Comparison of ENCODE assay signal across 8 mouse cellular contexts in genomic region chr1:179960543-179960876, GRCm38 (mm10). TPM values are rescaled to one million over a fixed set of nuclear protein-coding genes. Genes with fewer than 3 reads are reported as not detected.
A peak's percentile ranks its signal among the peaks of the same experiment; 100 is the strongest.
DNase-seq lines count a peak whose midpoint lies in the region; ATAC-seq and TF ChIP-seq lines count a peak whose summit lies in the region.

No protein-coding gene starts in this region.

- peak overlapping the region; percentile 86 for H3K4me2 ChIP-seq in kidney, postnatal 0 days (ENCODE audit: low read length)
- H3K4me2 ChIP-seq in hindbrain, embryonic 16.5 days (ENCODE audit: low read length): peak overlapping the region; percentile 95
- H3K4me2 ChIP-seq in midbrain, embryonic 16.5 days (ENCODE audit: low read length): peak overlapping the region; percentile 89

- ATAC-seq in kidney, postnatal 0 days (replicated peaks; ENCODE audit: low FRiP score, low read depth): no peak
- ATAC-seq in hindbrain, embryonic 16.5 days: no peak
- no peak for ATAC-seq in midbrain, embryonic 16.5 days

- 0% methylated on average over 9 of the region's 9 CpGs for WGBS in kidney, postnatal 0 days
- under 1% methylated on average over 9 of the region's 9 CpGs for WGBS in hindbrain, embryonic 16.5 days
- WGBS in midbrain, embryonic 16.5 days: under 1% methylated on average over 9 of the region's 9 CpGs

- peak overlapping the region; percentile 96 for H3K9ac ChIP-seq in kidney, postnatal 0 days (ENCODE audit: low read depth, low read length)
- peak overlapping the region; percentile 99 for H3K9ac ChIP-seq in hindbrain, embryonic 16.5 days (ENCODE audit: low read depth, low read length)
- H3K9ac ChIP-seq in midbrain, embryonic 16.5 days (ENCODE audit: low read depth, low read length): peak overlapping the region; percentile 96

- TF ChIP-seq POLR2A in cortical plate, adult 2 months (IDR thresholded peaks at IDR 0.05; ENCODE audit: extremely low read depth, insufficient read depth, low read length): no peak

- H3K27me3 ChIP-seq in kidney, postnatal 0 days (ENCODE audit: insufficient read depth, low read length): no peaks in the 10 kb centered on the region
- no peaks in the 10 kb centered on the region for H3K27me3 ChIP-seq in hindbrain, embryonic 16.5 days (replicated peaks; ENCODE audit: control insufficient read depth, insufficient read depth, low read length)
- H3K27me3 ChIP-seq in midbrain, embryonic 16.5 days (ENCODE audit: control insufficient read depth, insufficient read depth, low read depth, low read length): no peaks in the 10 kb centered on the region

- no peaks in the 10 kb centered on the region for H3K9me3 ChIP-seq in kidney, postnatal 0 days (replicated peaks; ENCODE audit: low read length)
- no peaks in the 10 kb centered on the region for H3K9me3 ChIP-seq in hindbrain, embryonic 16.5 days (ENCODE audit: control insufficient read depth, low read length)
- H3K9me3 ChIP-seq in midbrain, embryonic 16.5 days (replicated peaks; ENCODE audit: control insufficient read depth, low read length, poor library complexity, severe bottlenecking): no peaks in the 10 kb centered on the region

- H3K36me3 ChIP-seq in kidney, postnatal 0 days (ENCODE audit: insufficient read depth, low read length): no peaks in the 10 kb centered on the region
- H3K36me3 ChIP-seq in hindbrain, embryonic 16.5 days (ENCODE audit: control insufficient read depth, insufficient read depth, low read length): no peaks in the 10 kb centered on the region
- H3K36me3 ChIP-seq in midbrain, embryonic 16.5 days (ENCODE audit: control insufficient read depth, insufficient read depth, low read length): no peaks in the 10 kb centered on the region

- no peak for TF ChIP-seq CTCF in kidney, postnatal 0 days (IDR thresholded peaks at IDR 0.05; ENCODE audit: low read depth)
- no peak for TF ChIP-seq CTCF in cortical plate, adult 2 months (IDR thresholded peaks at IDR 0.05; ENCODE audit: extremely low read depth, insufficient read depth, low read length)

- H3K4me1 ChIP-seq in kidney, postnatal 0 days (replicated peaks; ENCODE audit: insufficient read depth, low read length): peaks cover 2% of the 10 kb centered on the region; the same call in 1 of the 2 replicates
- H3K4me1 ChIP-seq in cortical plate, adult 2 months (ENCODE audit: control insufficient read depth, insufficient read depth, low read length): no peaks in the 10 kb centered on the region; the same call in 1 of the 2 replicates
- H3K4me1 ChIP-seq in hindbrain, embryonic 16.5 days (ENCODE audit: control insufficient read depth, insufficient read depth, low read depth, low read length): peaks cover 19% of the 10 kb centered on the region
- H3K4me1 ChIP-seq in midbrain, embryonic 16.5 days (ENCODE audit: control insufficient read depth, insufficient read depth, low read length): peaks cover 19% of the 10 kb centered on the region

- H3K4me3 ChIP-seq in kidney, postnatal 0 days (replicated peaks; ENCODE audit: low read depth, low read length): peak overlapping the region; percentile 84
- peak overlapping the region; percentile 91 for H3K4me3 ChIP-seq in cortical plate, adult 2 months (ENCODE audit: insufficient read depth, low read length)
- peak overlapping the region; percentile 91 for H3K4me3 ChIP-seq in hindbrain, embryonic 16.5 days (ENCODE audit: low read length)
- peak overlapping the region; percentile 90 for H3K4me3 ChIP-seq in midbrain, embryonic 16.5 days (ENCODE audit: low read depth, low read length)

- intact Hi-C loops in left cerebral cortex, postnatal 25 days (cut with DNase I): loop anchor here (5.0 kb wide), 2 partner anchors 62 to 77 kb away; no protein-coding TSS in a partner anchor

- H3K27ac ChIP-seq in kidney, postnatal 0 days: peak overlapping the region; percentile 99
- peak overlapping the region; percentile 92 for H3K27ac ChIP-seq in cortical plate, adult 2 months (ENCODE audit: insufficient read depth, low read length)
- H3K27ac ChIP-seq in hindbrain, embryonic 16.5 days (ENCODE audit: low read depth, low read length): peak overlapping the region; percentile 98
- H3K27ac ChIP-seq in midbrain, embryonic 16.5 days (ENCODE audit: low read length): peak overlapping the region; percentile 98

- DNase-seq in kidney, postnatal 0 days (ENCODE audit: low spot score): no peak
- DNase-seq in kidney, postnatal 14 days: no peak
- no peak for DNase-seq in left cerebral cortex, postnatal 25 days (ENCODE audit: low spot score in 2 of 2)
- DNase-seq in adrenal gland, adult 18-20 months (ENCODE audit: low spot score in 2 of 2): no peak
- no peak for DNase-seq in spleen, postnatal 36 days (ENCODE audit: low spot score in 2 of 2)

RNA-seq across cellular contexts. Expression of gene Cdc42bpa, which starts 0.2 kb away (rescaled TPM):
- 15.8 and 17.4 TPM in 2 replicates for polyA plus RNA-seq in kidney, postnatal 0 days (2015; fragmentation: Nextera tagmentation; extraction: Ambion mirVana)
- polyA plus RNA-seq in cortical plate, adult 2 months (2012; rRNA removed): 147 and 157 TPM in 2 replicates
- 24.8 and 34.5 TPM in 2 replicates for polyA plus RNA-seq in hindbrain, embryonic 16.5 days (2015; fragmentation: Nextera tagmentation; extraction: Ambion mirVana)
- polyA plus RNA-seq in midbrain, embryonic 16.5 days (2015; fragmentation: Nextera tagmentation; extraction: Ambion mirVana): 30.0 and 30.3 TPM in 2 replicates
- total RNA-seq in left cerebral cortex, postnatal 25 days (2021): 100 to 1,000 TPM; 251 to 258 TPM
- total RNA-seq in adrenal gland, adult 18-20 months (2021): 10 to 100 TPM; 44.3 to 48.1 TPM
